Mouse (Mus musculus) liver, adult 2 months (tissue): ENCODE results near the gene Lgals2. TPM values are rescaled to one million over a fixed set of nuclear protein-coding genes. Genes with fewer than 3 reads are reported as not detected.
"Not testable (repeated sequence)": the region's sequence is repeated elsewhere in the genome, so short reads cannot be mapped to it uniquely, and the experiment has no call there.

Source experiments
- DNase-seq: peaks from one replicate; pipeline ENCODE4 v3.0.0-alpha.2; 2011; ENCODE audit warnings: low read depth, low spot score; ENCODE audit errors: extremely low read depth
- H3K27ac ChIP-seq: fragments of 200-500 bp; replicated peaks from 2 replicates; pipeline ENCODE4 v1.5.1; 2012; ENCODE audit warnings: low read depth, mild to moderate bottlenecking, control low read depth, inconsistent platforms, low read length; ENCODE audit not compliant: insufficient read depth
- H3K27me3 ChIP-seq: fragments of 200-500 bp; 2 replicates; pipeline ENCODE4 v1.6.1; 2012; ENCODE audit warnings: mild to moderate bottlenecking, moderate library complexity, low read length, inconsistent platforms; ENCODE audit not compliant: control insufficient read depth, insufficient read depth
- H3K36me3 ChIP-seq: fragments of 200-500 bp; 2 replicates; pipeline ENCODE4 v1.6.1; 2012; ENCODE audit warnings: low read length, inconsistent platforms; ENCODE audit not compliant: control insufficient read depth, insufficient read depth
- H3K4me1 ChIP-seq: fragments of 200-500 bp; 2 replicates; pipeline ENCODE4 v1.6.1; 2011; ENCODE audit warnings: low read length; ENCODE audit not compliant: control insufficient read depth, insufficient read depth
- H3K4me3 ChIP-seq: fragments of 200-500 bp; 2 replicates; pipeline ENCODE4 v1.5.1; 2011; ENCODE audit warnings: low read depth, mild to moderate bottlenecking, control low read depth, low read length, moderate library complexity; ENCODE audit not compliant: insufficient read depth
- H3K79me2 ChIP-seq: fragments of 200-500 bp; 2 replicates; pipeline ENCODE4 v1.6.1; 2012; ENCODE audit warnings: inconsistent platforms, mild to moderate bottlenecking, low read length, moderate library complexity; ENCODE audit not compliant: control insufficient read depth, insufficient read depth
- H3K9ac ChIP-seq: fragments of 200-500 bp; 2 replicates; pipeline ENCODE4 v1.6.1; 2012; ENCODE audit warnings: low read depth, mild to moderate bottlenecking, control low read depth, inconsistent platforms, low read length
- CTCF ChIP-seq: fragments of 200-500 bp; IDR thresholded peaks from 2 replicates; pipeline ENCODE4 v1.5.1; 2011; ENCODE audit warnings: low read depth, low read length, control low read depth
- POLR2A ChIP-seq: fragments of 200-500 bp; IDR thresholded peaks from 2 replicates; pipeline ENCODE4 v1.6.1; 2011; ENCODE audit warnings: low read length, control low read depth; ENCODE audit not compliant: insufficient read depth; ENCODE audit errors: extremely low read depth
- WGBS: fragments of 180-500 bp; shearing (Covaris S2); methylation state at CpG from one replicate; pipeline ENCODE4 v1.1.7; 2018; 5-methylcytosine and 5-hydroxymethylcytosine counted together
- polyA plus RNA-seq: library from polyadenylated mRNA; depleted of rRNA; stranded (reverse); fragments of >200 nt; gene quantifications from 2 replicates; pipeline ENCODE4 v1.2.3, GENCODE M21; 2012
- total RNA-seq: library from RNA; depleted of rRNA; stranded (reverse); fragments of >200 nt; gene quantifications from 2 replicates; pipeline ENCODE4 v1.2.3, GENCODE M21; 2014

Lgals2 gene
- total and polyA plus RNA-seq, 2 experiments, result 0.55 to 0.57 TPM

DNA sequence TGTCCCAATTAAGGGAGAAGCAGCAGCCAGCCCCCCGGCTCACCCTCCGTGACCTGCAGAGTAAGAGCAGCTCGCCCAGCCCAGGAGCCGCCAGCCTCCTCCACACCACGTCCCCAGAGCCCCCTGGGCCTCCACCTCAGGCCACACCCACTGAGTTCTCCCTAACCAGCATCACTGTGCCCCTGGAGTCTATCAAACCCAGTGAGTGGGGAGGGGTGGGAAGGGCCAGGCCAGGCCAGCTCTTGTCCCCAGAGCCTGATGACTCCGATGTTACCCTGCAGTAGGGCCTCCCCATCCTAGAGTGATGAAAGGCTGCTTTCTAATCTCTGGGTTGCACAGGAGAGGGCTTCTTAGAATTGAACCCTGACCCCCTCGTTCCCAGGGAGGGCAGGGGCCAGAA, 37.1 kb upstream of the Lgals2 start:
- no peak overlapping the region for H3K9ac ChIP-seq
- H3K4me3 ChIP-seq, result no peak overlapping the region
- no peaks in the 10 kb centered on the region for H3K4me1 ChIP-seq
- H3K27ac ChIP-seq, result no peak overlapping the region
- TF ChIP-seq CTCF, result no peak
- TF ChIP-seq POLR2A, result no peak
- H3K27me3 ChIP-seq, result no peaks in the 10 kb centered on the region
- H3K79me2 ChIP-seq, result no peaks in the 10 kb centered on the region
- peaks cover 3% of the 10 kb centered on the region; the same call in 1 of the 2 replicates for H3K36me3 ChIP-seq
- 92% methylated on average over 7 of the region's 7 CpGs for WGBS
- no peak for DNase-seq

- H3K27me3 ChIP-seq, result no peaks in the 10 kb centered on the region
- DNase-seq, result no peak
- no peak overlapping the region for H3K9ac ChIP-seq
Measured at GRCm38 (mm10) chr15:78889401-78889853, 34.1 kb upstream of the Lgals2 start.

DNA sequence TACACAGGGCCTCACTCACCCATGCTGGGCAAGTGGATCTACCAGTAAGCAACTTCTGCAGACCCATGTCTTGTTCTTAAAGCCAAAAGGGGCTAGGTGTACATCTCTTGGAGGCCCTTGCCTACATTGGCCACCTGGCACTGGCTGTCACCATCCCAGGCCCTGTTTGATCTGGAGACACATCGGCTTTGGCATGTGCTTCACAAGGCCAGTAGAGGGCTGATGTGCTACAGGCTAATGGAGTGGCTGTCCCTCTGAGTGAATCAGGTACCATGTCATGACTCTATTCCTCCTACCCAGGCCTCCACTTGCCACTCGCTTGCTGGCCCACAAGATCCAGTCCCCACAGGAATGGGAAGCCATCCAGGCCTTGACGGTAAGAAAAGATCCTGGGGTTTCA, 26.5 kb upstream of the Lgals2 start:
- H3K36me3 ChIP-seq, result peaks cover 16% of the 10 kb centered on the region; the same call in 1 of the 2 replicates
- no peak overlapping the region for H3K4me3 ChIP-seq
- H3K79me2 ChIP-seq, result peaks cover 3% of the 10 kb centered on the region; the same call in 1 of the 2 replicates
- DNase-seq, result no peak
- H3K27ac ChIP-seq, result no peak overlapping the region
- no peaks in the 10 kb centered on the region for H3K27me3 ChIP-seq
- H3K9ac ChIP-seq, result no peak overlapping the region
- H3K4me1 ChIP-seq, result no peaks in the 10 kb centered on the region; the same call in none of the 2 replicates
- 80% methylated on average over 3 of the region's 3 CpGs for WGBS
- TF ChIP-seq CTCF (no peak), POLR2A (no peak)

More at GRCm38 (mm10) chr15:78889401-78889853, 34.1 kb upstream of the Lgals2 start:
- Histone ChIP-seq H3K27ac (no peak overlapping the region), H3K36me3 (peaks cover 8% of the 10 kb centered on the region; the same call in 1 of the 2 replicates), H3K4me3 (no peak overlapping the region), H3K79me2 (no peaks in the 10 kb centered on the region), H3K4me1 (no peaks in the 10 kb centered on the region)
- WGBS, result 74% methylated on average over 13 of the region's 13 CpGs
- TF ChIP-seq CTCF (no peak), POLR2A (no peak)

- H3K4me3 ChIP-seq, result no peak overlapping the region
- 98% methylated on average over 8 of the region's 8 CpGs for WGBS
- H3K27ac ChIP-seq, result no peak overlapping the region
- TF ChIP-seq POLR2A (no peak), CTCF (no peak)
- no peak overlapping the region for H3K9ac ChIP-seq
- no peaks in the 10 kb centered on the region for H3K27me3 ChIP-seq
- H3K4me1 ChIP-seq, result no peaks in the 10 kb centered on the region; the same call in none of the 2 replicates
- DNase-seq, result no peak
- H3K79me2 ChIP-seq, result peaks cover 3% of the 10 kb centered on the region; the same call in 1 of the 2 replicates
- H3K36me3 ChIP-seq, result peaks cover 12% of the 10 kb centered on the region; the same call in 1 of the 2 replicates
Measured at GRCm38 (mm10) chr15:78880432-78880831, 25.1 kb upstream of the Lgals2 start.

- 43% methylated on average over 7 of the region's 7 CpGs for WGBS
- not testable (repeated sequence) for H3K27me3 ChIP-seq, H3K9ac ChIP-seq, H3K36me3 ChIP-seq, H3K4me3 ChIP-seq, H3K79me2 ChIP-seq, H3K4me1 ChIP-seq
- DNase-seq, result peak; percentile 26
- 0 out of 2 replicates have a peak overlapping the region, but pooled peaks have one; percentile 17 for H3K27ac ChIP-seq
Measured at GRCm38 (mm10) chr15:78878792-78879516, 23.6 kb upstream of the Lgals2 start.
